Mouse (Mus musculus): Measurements from ENCODE around the gene Lrig1.

The Lrig1 gene

GRCm38 (mm10) chr6:94676300-94676699, 23.7 kb downstream of the Lrig1 start:
- DNase-seq (ENCODE audit: low spot score in 2 of 2), result no peak

- no peak for DNase-seq (ENCODE audit: low spot score in 2 of 2)
Measured at GRCm38 (mm10) chr6:94672426-94672825, 27.5 kb downstream of the Lrig1 start.

GRCm38 (mm10) chr6:94669370-94669769, 30.6 kb downstream of the Lrig1 start:
- DNase-seq (ENCODE audit: low spot score in 2 of 2), result no peak

GRCm38 (mm10) chr6:94668204-94668863, 31.6 kb downstream of the Lrig1 start:
- DNase-seq (ENCODE audit: low spot score in 2 of 2), result no peak

GRCm38 (mm10) chr6:94667131-94667530, 32.8 kb downstream of the Lrig1 start:
- no peak for DNase-seq (ENCODE audit: low spot score in 2 of 2)

- no peak for DNase-seq (ENCODE audit: low spot score in 2 of 2)
Measured at GRCm38 (mm10) chr6:94666432-94667119, 33.4 kb downstream of the Lrig1 start.

- no peak for DNase-seq (ENCODE audit: low spot score in 2 of 2)
Measured at GRCm38 (mm10) chr6:94665677-94666076, 34.3 kb downstream of the Lrig1 start.

- peak; percentile 59 to 63 for DNase-seq (ENCODE audit: low spot score in 2 of 2)
Measured at GRCm38 (mm10) chr6:94665248-94665647, 34.7 kb downstream of the Lrig1 start.

- DNase-seq (ENCODE audit: low spot score in 2 of 2), result no peak
Measured at GRCm38 (mm10) chr6:94664000-94664399, 36.0 kb downstream of the Lrig1 start.

GRCm38 (mm10) chr6:94661923-94662322, 38.0 kb downstream of the Lrig1 start:
- no peak for DNase-seq (ENCODE audit: low spot score in 2 of 2)

- DNase-seq (ENCODE audit: low spot score in 2 of 2), result no peak
Measured at GRCm38 (mm10) chr6:94661321-94661720, 38.6 kb downstream of the Lrig1 start.

GRCm38 (mm10) chr6:94659886-94660333, 40.0 kb downstream of the Lrig1 start:
- DNase-seq (ENCODE audit: low spot score in 2 of 2), result no peak

- DNase-seq (ENCODE audit: low spot score in 2 of 2), result no peak
Measured at GRCm38 (mm10) chr6:94658136-94658480, 41.9 kb downstream of the Lrig1 start.

- DNase-seq (ENCODE audit: low spot score in 2 of 2), result no peak
Measured at GRCm38 (mm10) chr6:94657204-94658135, 42.5 kb downstream of the Lrig1 start.

GRCm38 (mm10) chr6:94655818-94656478, 44.0 kb downstream of the Lrig1 start:
- no peak for DNase-seq (ENCODE audit: low spot score in 2 of 2)

GRCm38 (mm10) chr6:94653388-94654316, 46.3 kb downstream of the Lrig1 start:
- DNase-seq (ENCODE audit: low spot score in 2 of 2), result no peak

GRCm38 (mm10) chr6:94652659-94653213, 47.2 kb downstream of the Lrig1 start:
- DNase-seq (ENCODE audit: low spot score in 2 of 2), result no peak

GRCm38 (mm10) chr6:94651541-94651940, 48.4 kb downstream of the Lrig1 start:
- DNase-seq (ENCODE audit: low spot score in 2 of 2), result peak; percentile 39 to 53

- DNase-seq (ENCODE audit: low spot score in 2 of 2), result no peak
Measured at GRCm38 (mm10) chr6:94649637-94650036, 50.3 kb downstream of the Lrig1 start.

- no peak for DNase-seq (ENCODE audit: low spot score in 2 of 2)
Measured at GRCm38 (mm10) chr6:94648496-94648895, 51.5 kb downstream of the Lrig1 start.

All from thymus, postnatal 10 days (tissue).